Mouse (Mus musculus): ENCODE measurements around the gene Cacna1c.

DNA sequence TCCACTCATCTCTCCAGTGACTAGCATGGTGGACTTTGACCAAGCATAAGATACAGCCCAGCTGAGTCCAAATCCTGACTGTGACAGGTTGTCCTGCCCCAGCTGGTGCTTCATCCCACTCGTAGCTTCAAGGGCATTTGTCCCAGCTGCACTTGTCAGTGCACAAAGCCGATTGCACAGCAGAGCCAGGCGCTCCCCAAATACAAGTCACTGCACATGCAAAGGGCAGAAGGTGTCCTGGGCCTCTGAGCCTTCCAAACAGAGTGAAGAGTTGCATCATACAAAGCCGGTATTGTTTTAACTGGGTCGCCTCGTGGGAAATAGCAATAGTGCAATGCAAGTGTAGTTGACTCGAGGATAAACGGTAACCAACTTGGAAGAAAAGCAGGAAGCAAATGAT, 113.6 kb downstream of the Cacna1c start:
- TF ChIP-seq CTCF (IDR thresholded peaks at IDR 0.05) (no peak), EP300 (IDR thresholded peaks at IDR 0.05) (no peak)

Measured in lung, postnatal 0 days (tissue).